Mouse (Mus musculus) forebrain, embryonic 11.5 days (tissue): Measurements from ENCODE around the gene Vps4a. TPM values are rescaled to one million over a fixed set of nuclear protein-coding genes. Genes with fewer than 3 reads are reported as not detected.

Experiments
- ATAC-seq: fragments of 200-750 bp; cut with Nextera tagmentation; replicated peaks from 2 replicates; pipeline ENCODE4 v1.8.0; 2017; ENCODE audit warnings: moderate TSS enrichment; ENCODE audit not compliant: low FRiP score
- DNase-seq: peaks from one replicate; pipeline ENCODE4 v3.0.0-alpha.2; 2017; ENCODE audit warnings: low spot score
- H3K27ac ChIP-seq: fragments of 300-500 bp; sonication (generic); 2 replicates; pipeline ENCODE4 v1.5.1; 2014; ENCODE audit warnings: low read depth, low read length
- H3K27me3 ChIP-seq: fragments of 300-500 bp; sonication (generic); 2 replicates; pipeline ENCODE4 v1.6.1; 2014; ENCODE audit warnings: mild to moderate bottlenecking, low read length, mixed read lengths; ENCODE audit not compliant: control insufficient read depth, insufficient read depth
- H3K36me3 ChIP-seq: fragments of 300-500 bp; sonication (generic); 2 replicates; pipeline ENCODE4 v1.6.1; 2014; ENCODE audit warnings: mild to moderate bottlenecking, low read length, moderate library complexity, mixed read lengths; ENCODE audit not compliant: control insufficient read depth, insufficient read depth
- H3K4me1 ChIP-seq: fragments of 300-500 bp; sonication (generic); replicated peaks from 2 replicates; pipeline ENCODE4 v1.6.1; 2014; ENCODE audit warnings: low read length, mixed read lengths; ENCODE audit not compliant: control insufficient read depth, insufficient read depth
- H3K4me2 ChIP-seq: fragments of 300-500 bp; sonication (generic); 2 replicates; pipeline ENCODE4 v1.6.1; 2014; ENCODE audit warnings: low read depth, mild to moderate bottlenecking, low read length, moderate library complexity, mixed read lengths; ENCODE audit not compliant: severe bottlenecking
- H3K4me3 ChIP-seq: fragments of 300-500 bp; sonication (generic); 2 replicates; pipeline ENCODE4 v1.5.1; 2014; ENCODE audit warnings: low read depth, low read length
- H3K9ac ChIP-seq: fragments of 300-500 bp; sonication (generic); 2 replicates; pipeline ENCODE4 v1.6.1; 2014; ENCODE audit warnings: low read length
- H3K9me3 ChIP-seq: fragments of 300-500 bp; sonication (generic); 2 replicates; pipeline ENCODE4 v1.6.1; 2016; ENCODE audit warnings: low read length, mixed read lengths; ENCODE audit not compliant: control insufficient read depth
- WGBS: fragments of 180-500 bp; shearing (Covaris S2); extraction: QIAGEN DNeasy Blood & Tissue Kit; methylation state at CpG from one replicate; pipeline ENCODE4 v1.1.7; 2014; 5-methylcytosine and 5-hydroxymethylcytosine counted together
- polyA plus RNA-seq: library from polyadenylated mRNA; unstranded; fragments of >200 nt; fragmentation: Nextera tagmentation; extraction: Ambion mirVana; gene quantifications from 2 replicates; pipeline ENCODE4 v1.2.1, GENCODE M21; 2014

Gene Vps4a
- polyA plus RNA-seq, 1 experiment from 2014 or later: 84.9 TPM

- H3K9me3 ChIP-seq: no peaks in the 10 kb centered on the region
- peak; percentile 77; the same call in 1 of the 2 replicates for ATAC-seq
- H3K36me3 ChIP-seq: peaks cover 15% of the 10 kb centered on the region; the same call in 1 of the 2 replicates
Observed at GRCm38 (mm10) chr8:107056973-107057369, 25.9 kb downstream of the Vps4a start.

GRCm38 (mm10) chr8:107062613-107063012 lies 31.6 kb downstream of the Vps4a start:
- DNase-seq (no peak), ATAC-seq (no peak)
- Histone ChIP-seq H3K27ac (no peak overlapping the region), H3K9ac (no peak overlapping the region), H3K4me1 (peaks cover under 1% of the 10 kb centered on the region; the same call in 1 of the 2 replicates), H3K27me3 (no peaks in the 10 kb centered on the region), H3K36me3 (no peaks in the 10 kb centered on the region), H3K4me3 (no peak overlapping the region), H3K4me2 (no peak overlapping the region), H3K9me3 (no peaks in the 10 kb centered on the region)
- WGBS: 90% methylated on average over 1 of the region's 1 CpGs

More at GRCm38 (mm10) chr8:107056973-107057369, 25.9 kb downstream of the Vps4a start:
- Histone ChIP-seq H3K27ac (no peak overlapping the region), H3K9ac (peak overlapping the region; percentile 71), H3K4me1 (peaks cover 5% of the 10 kb centered on the region; the same call in 1 of the 2 replicates), H3K4me3 (peak overlapping the region; percentile 99), H3K4me2 (peak overlapping the region; percentile 92), H3K27me3 (no peaks in the 10 kb centered on the region)
- WGBS: 2% methylated on average over 33 of the region's 33 CpGs
- no peak for DNase-seq

GRCm38 (mm10) chr8:107065511-107066496 lies 34.8 kb downstream of the Vps4a start, which contains the start of gene Tmed6:
Tmed6 (minus strand) TSS chr8:107065644.
- no peak within 1 kb of the TSS for H3K4me2 ChIP-seq
- H3K27ac ChIP-seq: no peak within 1 kb of the TSS
- DNase-seq (no peak), ATAC-seq (no peak)
- H3K4me1 ChIP-seq: no peaks in the 10 kb centered on the region
- H3K9me3 ChIP-seq: no peaks in the 10 kb centered on the region
- no peak within 1 kb of the TSS for H3K9ac ChIP-seq
- no peak within 1 kb of the TSS for H3K4me3 ChIP-seq
- H3K36me3 ChIP-seq: no peaks in the 10 kb centered on the region; the same call in 1 of the 2 replicates
- 67% methylated on average over 17 of the region's 17 CpGs for WGBS
- no peaks in the 10 kb centered on the region for H3K27me3 ChIP-seq

GRCm38 (mm10) chr8:107073706-107074105 lies 42.7 kb downstream of the Vps4a start:
- Histone ChIP-seq H3K36me3 (peaks cover 8% of the 10 kb centered on the region), H3K4me2 (no peak overlapping the region), H3K4me3 (no peak overlapping the region), H3K4me1 (no peaks in the 10 kb centered on the region), H3K9ac (no peak overlapping the region), H3K27me3 (no peaks in the 10 kb centered on the region), H3K27ac (no peak overlapping the region), H3K9me3 (no peaks in the 10 kb centered on the region)
- WGBS: 86% methylated on average over 4 of the region's 4 CpGs
- DNase-seq (no peak), ATAC-seq (no peak)

GRCm38 (mm10) chr8:107074128-107074527 lies 43.1 kb downstream of the Vps4a start:
- DNase-seq: no peak
- Histone ChIP-seq H3K27me3 (no peaks in the 10 kb centered on the region), H3K36me3 (peaks cover 11% of the 10 kb centered on the region), H3K4me3 (no peak overlapping the region), H3K27ac (no peak overlapping the region), H3K9ac (no peak overlapping the region), H3K9me3 (no peaks in the 10 kb centered on the region), H3K4me2 (no peak overlapping the region), H3K4me1 (no peaks in the 10 kb centered on the region)
- 86% methylated on average over 1 of the region's 1 CpGs for WGBS
- ATAC-seq: no peak

GRCm38 (mm10) chr8:107076239-107076888 lies 45.3 kb downstream of the Vps4a start:
- Histone ChIP-seq H3K9ac (no peak overlapping the region), H3K27ac (no peak overlapping the region), H3K4me3 (no peak overlapping the region), H3K36me3 (peaks cover 13% of the 10 kb centered on the region), H3K4me2 (no peak overlapping the region), H3K9me3 (no peaks in the 10 kb centered on the region), H3K27me3 (no peaks in the 10 kb centered on the region), H3K4me1 (no peaks in the 10 kb centered on the region)
- 92% methylated on average over 7 of the region's 7 CpGs for WGBS
- no peak for ATAC-seq
- DNase-seq: no peak

GRCm38 (mm10) chr8:107085358-107085757 lies 54.3 kb downstream of the Vps4a start:
- H3K4me3 ChIP-seq: no peak overlapping the region
- H3K9me3 ChIP-seq: no peaks in the 10 kb centered on the region
- H3K4me2 ChIP-seq: no peak overlapping the region
- no peaks in the 10 kb centered on the region for H3K27me3 ChIP-seq
- H3K36me3 ChIP-seq: peaks cover 9% of the 10 kb centered on the region; the same call in 1 of the 2 replicates
- DNase-seq: no peak
- H3K9ac ChIP-seq: no peak overlapping the region
- H3K27ac ChIP-seq: no peak overlapping the region
- no peak for ATAC-seq
- no peaks in the 10 kb centered on the region for H3K4me1 ChIP-seq
- WGBS: 99% methylated on average over 17 of the region's 17 CpGs

GRCm38 (mm10) chr8:107086018-107086417 lies 55.0 kb downstream of the Vps4a start:
- 98% methylated on average over 5 of the region's 5 CpGs for WGBS
- Histone ChIP-seq H3K4me3 (no peak overlapping the region), H3K9me3 (no peaks in the 10 kb centered on the region), H3K27me3 (no peaks in the 10 kb centered on the region), H3K27ac (no peak overlapping the region), H3K4me2 (no peak overlapping the region), H3K36me3 (peaks cover 9% of the 10 kb centered on the region; the same call in 1 of the 2 replicates), H3K9ac (no peak overlapping the region), H3K4me1 (no peaks in the 10 kb centered on the region)
- no peak for ATAC-seq
- no peak for DNase-seq
